Mouse (Mus musculus): ENCODE measurements around the gene Scp2. TPM values are rescaled to one million over a fixed set of nuclear protein-coding genes. Genes with fewer than 3 reads are reported as not detected.

Gene Scp2
- total and polyA plus RNA-seq, 3 experiments, result 65.8 to 84.4 TPM; not detected in 1

GRCm38 (mm10) chr4:108018961-108019921, 125.6 kb downstream of the Scp2 start:
- TF ChIP-seq TCF12 (IDR thresholded peaks at IDR 0.05; ENCODE audit: low read depth, low read length) (no peak), RAD21 (IDR thresholded peaks at IDR 0.05; ENCODE audit: low read depth, low read length) (no peak), NRF1 (IDR thresholded peaks at IDR 0.05; ENCODE audit: insufficient read depth, low read depth, low read length, poor library complexity, severe bottlenecking) (no peak), KAT2A (conservative IDR thresholded peaks at IDR 0.05; ENCODE audit: low read depth, low read length) (no peak), USF2 (IDR thresholded peaks at IDR 0.05; ENCODE audit: borderline replicate concordance in 1 of 2, insufficient read depth in 1 of 2, low read depth in 1 of 2, low read length in 2 of 2) (no peak), NELFE (IDR thresholded peaks at IDR 0.05; ENCODE audit: low read depth, low read length) (no peak), MAFK (IDR thresholded peaks at IDR 0.05; ENCODE audit: borderline replicate concordance, low read depth, low read length) (no peak), GABPA (IDR thresholded peaks at IDR 0.05; ENCODE audit: low read depth, low read length) (no peak), ZMIZ1 (IDR thresholded peaks at IDR 0.05; ENCODE audit: low read depth, low read length) (no peak), SIN3A (IDR thresholded peaks at IDR 0.05; ENCODE audit: low read length) (no peak), POLR2A (IDR thresholded peaks at IDR 0.05; ENCODE audit: control insufficient read depth in 1 of 2, insufficient read depth in 1 of 2, low read depth in 1 of 2, low read length in 2 of 2, poor library complexity in 1 of 2) (no peak), MEF2A (IDR thresholded peaks at IDR 0.05; ENCODE audit: extremely low read depth, insufficient replicate concordance, low read depth, low read length, poor library complexity, severe bottlenecking) (no peak), SMC3 (IDR thresholded peaks at IDR 0.05; ENCODE audit: low read depth, low read length) (no peak)
- Histone ChIP-seq H3K4me3 (ENCODE audit: control insufficient read depth in 1 of 2, insufficient read depth in 1 of 2, low read depth in 2 of 2, low read length in 2 of 2) (no peak overlapping the region), H3K36me3 (ENCODE audit: control insufficient read depth in 1 of 2, insufficient read depth in 2 of 2, low read length in 2 of 2) (no peaks in the 10 kb centered on the region), H3K9ac (ENCODE audit: control insufficient read depth, low read depth, low read length, poor library complexity, severe bottlenecking) (no peak overlapping the region), H3K9me3 (replicated peaks; ENCODE audit: insufficient read depth, low read length) (no peaks in the 10 kb centered on the region), H3K27ac (ENCODE audit: control insufficient read depth, low read depth, low read length) (no peak overlapping the region), H3K79me2 (ENCODE audit: control insufficient read depth, insufficient read depth, low read length, poor library complexity) (no peaks in the 10 kb centered on the region), H3K27me3 (ENCODE audit: control insufficient read depth in 1 of 2, insufficient read depth in 2 of 2, low read length in 2 of 2) (no peaks in the 10 kb centered on the region), H3K4me1 (ENCODE audit: control insufficient read depth in 1 of 2, insufficient read depth in 2 of 2, low read length in 2 of 2) (0 out of 4 replicates have a peak, but pooled peaks cover 0 to 2% of the 10 kb centered on the region in 2 experiments)
- no peak for DNase-seq (ENCODE audit: low read depth, low spot score)

GRCm38 (mm10) chr4:108018241-108018923, 126.4 kb downstream of the Scp2 start:
- H3K4me3 ChIP-seq (ENCODE audit: control insufficient read depth in 1 of 2, insufficient read depth in 1 of 2, low read depth in 2 of 2, low read length in 2 of 2), result no peak overlapping the region
- H3K27ac ChIP-seq (ENCODE audit: control insufficient read depth, low read depth, low read length), result no peak overlapping the region
- no peaks in the 10 kb centered on the region for H3K79me2 ChIP-seq (ENCODE audit: control insufficient read depth, insufficient read depth, low read length, poor library complexity)
- no peaks in the 10 kb centered on the region for H3K27me3 ChIP-seq (ENCODE audit: control insufficient read depth in 1 of 2, insufficient read depth in 2 of 2, low read length in 2 of 2)
- no peak for DNase-seq (ENCODE audit: low read depth, low spot score)
- TF ChIP-seq USF2 (IDR thresholded peaks at IDR 0.05; ENCODE audit: borderline replicate concordance in 1 of 2, insufficient read depth in 1 of 2, low read depth in 1 of 2, low read length in 2 of 2) (no peak), TAL1 (IDR thresholded peaks at IDR 0.05; ENCODE audit: low read length) (no peak), ZMIZ1 (IDR thresholded peaks at IDR 0.05; ENCODE audit: low read depth, low read length) (no peak), MXI1 (IDR thresholded peaks at IDR 0.05; ENCODE audit: low read depth, low read length) (no peak), POLR2AphosphoS2 (IDR thresholded peaks at IDR 0.05; ENCODE audit: low read length) (no peak), CHD1 (IDR thresholded peaks at IDR 0.05; ENCODE audit: low read depth, low read length) (no peak), HCFC1 (IDR thresholded peaks at IDR 0.05; ENCODE audit: low read depth, low read length) (no peak), CHD2 (IDR thresholded peaks at IDR 0.05; ENCODE audit: low read length) (no peak), GATA1 (IDR thresholded peaks at IDR 0.05; ENCODE audit: low read depth, low read length) (no peak), RCOR1 (IDR thresholded peaks at IDR 0.05; ENCODE audit: low read depth, low read length) (no peak), MYB (IDR thresholded peaks at IDR 0.05; ENCODE audit: low read depth, low read length) (no peak)
- H3K4me1 ChIP-seq (ENCODE audit: control insufficient read depth in 1 of 2, insufficient read depth in 2 of 2, low read length in 2 of 2), result 0 out of 4 replicates have a peak, but pooled peaks cover 0 to 2% of the 10 kb centered on the region in 2 experiments
- H3K9ac ChIP-seq (ENCODE audit: control insufficient read depth, low read depth, low read length, poor library complexity, severe bottlenecking), result no peak overlapping the region
- no peaks in the 10 kb centered on the region for H3K9me3 ChIP-seq (replicated peaks; ENCODE audit: insufficient read depth, low read length)
- no peaks in the 10 kb centered on the region for H3K36me3 ChIP-seq (ENCODE audit: control insufficient read depth in 1 of 2, insufficient read depth in 2 of 2, low read length in 2 of 2)

All from MEL (cell line).